Mouse (Mus musculus): ENCODE results near the gene Dlk2. TPM values are rescaled to one million over a fixed set of nuclear protein-coding genes. Genes with fewer than 3 reads are reported as not detected.
A peak's percentile ranks its signal among the peaks of the same experiment; 100 is the strongest.

Gene Dlk2
- total and polyA plus RNA-seq, 3 experiments = 0.23 to 0.74 (median 0.39) TPM

- no peaks in the 10 kb centered on the region for H3K36me3 ChIP-seq (ENCODE audit: control insufficient read depth, insufficient read depth, low read length)
- intact Hi-C loops (cut with DNase I) = loop anchor here (5.0 kb wide), 1 partner anchor 565 kb away; the partner anchor contains the start of gene 1600014C23Rik
- H3K79me2 ChIP-seq (replicated peaks; ENCODE audit: control insufficient read depth, insufficient read depth, low read length) = no peaks in the 10 kb centered on the region
- 17% methylated on average over 6 of the region's 6 CpGs for WGBS
- H3K9ac ChIP-seq (ENCODE audit: low read depth, low read length) = no peak overlapping the region
- no peak for DNase-seq
- no peak overlapping the region for H3K27ac ChIP-seq
- H3K27me3 ChIP-seq (ENCODE audit: control insufficient read depth, insufficient read depth, low read length) = peaks cover 2% of the 10 kb centered on the region
- peak overlapping the region; percentile 50 for H3K4me3 ChIP-seq
- H3K4me1 ChIP-seq (ENCODE audit: control insufficient read depth, insufficient read depth, low read length) = no peaks in the 10 kb centered on the region; the same call in 1 of the 2 replicates
- no peak for TF ChIP-seq EP300 (IDR thresholded peaks at IDR 0.05; ENCODE audit: insufficient read depth, low read depth, low read length)
- no peak for TF ChIP-seq POLR2A (IDR thresholded peaks at IDR 0.05; ENCODE audit: insufficient read depth, low read depth, low read length)
- no peak for TF ChIP-seq CTCF (IDR thresholded peaks at IDR 0.05)
Measured at GRCm38 (mm10) chr17:46297028-46297363, 225 bp upstream of the Dlk2 start.

- peak overlapping the region; percentile 7; the same call in 1 of the 2 replicates for H3K27ac ChIP-seq
- 1% methylated on average over 48 of the region's 48 CpGs for WGBS
Measured at GRCm38 (mm10) chr17:46298220-46298913, 1.1 kb downstream of the Dlk2 start.

DNA sequence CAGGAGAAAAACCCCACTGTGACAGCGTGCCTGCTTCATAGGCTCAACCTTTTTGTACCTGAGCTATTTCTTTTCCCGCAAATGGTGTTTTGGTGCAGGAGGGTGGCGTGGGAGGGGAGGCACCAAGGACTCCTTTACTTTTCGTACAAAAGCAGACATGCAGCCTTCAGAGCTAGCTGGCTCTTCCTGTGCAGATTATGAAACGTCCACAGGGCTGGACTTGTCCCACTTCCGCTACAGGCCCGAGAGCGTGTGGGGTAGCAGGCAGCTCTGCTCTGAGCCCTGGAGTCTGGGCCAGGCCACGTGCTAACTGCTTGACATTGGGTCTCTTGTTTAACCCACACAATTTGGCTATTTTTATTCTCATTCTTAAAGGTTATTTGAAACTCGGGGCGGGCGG is 4.7 kb downstream of the Dlk2 start:
- WGBS = 57% methylated on average over 12 of the region's 12 CpGs
- peaks cover 2% of the 10 kb centered on the region; the same call in 1 of the 2 replicates for H3K27me3 ChIP-seq (ENCODE audit: control insufficient read depth, insufficient read depth, low read length)
- H3K9ac ChIP-seq (ENCODE audit: low read depth, low read length) = no peak overlapping the region
- intact Hi-C loops (cut with DNase I) = no loop called here
- H3K36me3 ChIP-seq (ENCODE audit: control insufficient read depth, insufficient read depth, low read length) = no peaks in the 10 kb centered on the region
- TF ChIP-seq CTCF (IDR thresholded peaks at IDR 0.05) (no peak), EP300 (IDR thresholded peaks at IDR 0.05; ENCODE audit: insufficient read depth, low read depth, low read length) (no peak), POLR2A (IDR thresholded peaks at IDR 0.05; ENCODE audit: insufficient read depth, low read depth, low read length) (no peak)
- H3K4me3 ChIP-seq = no peak overlapping the region
- H3K79me2 ChIP-seq (replicated peaks; ENCODE audit: control insufficient read depth, insufficient read depth, low read length) = no peaks in the 10 kb centered on the region
- no peak for DNase-seq
- no peak overlapping the region for H3K27ac ChIP-seq
- H3K4me1 ChIP-seq (ENCODE audit: control insufficient read depth, insufficient read depth, low read length) = no peaks in the 10 kb centered on the region; the same call in 1 of the 2 replicates

More at GRCm38 (mm10) chr17:46298220-46298913, 1.1 kb downstream of the Dlk2 start:
- Histone ChIP-seq H3K27me3 (ENCODE audit: control insufficient read depth, insufficient read depth, low read length) (peaks cover 2% of the 10 kb centered on the region), H3K36me3 (ENCODE audit: control insufficient read depth, insufficient read depth, low read length) (no peaks in the 10 kb centered on the region), H3K79me2 (replicated peaks; ENCODE audit: control insufficient read depth, insufficient read depth, low read length) (no peaks in the 10 kb centered on the region), H3K4me3 (peak overlapping the region; percentile 50), H3K4me1 (ENCODE audit: control insufficient read depth, insufficient read depth, low read length) (no peaks in the 10 kb centered on the region; the same call in 1 of the 2 replicates), H3K9ac (ENCODE audit: low read depth, low read length) (peak overlapping the region; percentile 21)
- peak; percentile 84 to 90 for DNase-seq
- peak; percentile 98; the same call in 1 of the 2 replicates for TF ChIP-seq CTCF (IDR thresholded peaks at IDR 0.05)
- TF ChIP-seq EP300 (IDR thresholded peaks at IDR 0.05; ENCODE audit: insufficient read depth, low read depth, low read length) = 0 out of 2 replicates have a peak, but pooled peaks have one; percentile 57
- no peak for TF ChIP-seq POLR2A (IDR thresholded peaks at IDR 0.05; ENCODE audit: insufficient read depth, low read depth, low read length)
- intact Hi-C loops (cut with DNase I) = loop anchor here (1.0 to 5.0 kb wide), 2 partner anchors 32 to 566 kb away; partner anchors contain the start of gene 1600014C23Rik

- 95% methylated on average over 9 of the region's 9 CpGs for whole genome bisulfite sequencing
- H3K9ac ChIP-seq (ENCODE audit: low read depth, low read length) = no peak overlapping the region
- no peak for DNase-seq
- TF ChIP-seq CTCF (IDR thresholded peaks at IDR 0.05) = no peak
- no peak for TF ChIP-seq POLR2A (IDR thresholded peaks at IDR 0.05; ENCODE audit: insufficient read depth, low read depth, low read length)
- no peak for TF ChIP-seq EP300 (IDR thresholded peaks at IDR 0.05; ENCODE audit: insufficient read depth, low read depth, low read length)
- intact Hi-C loops (cut with DNase I) = no loop called here
- no peaks in the 10 kb centered on the region for H3K27me3 ChIP-seq (ENCODE audit: control insufficient read depth, insufficient read depth, low read length)
- H3K4me3 ChIP-seq = no peak overlapping the region
- H3K79me2 ChIP-seq (replicated peaks; ENCODE audit: control insufficient read depth, insufficient read depth, low read length) = no peaks in the 10 kb centered on the region
- no peak overlapping the region for H3K27ac ChIP-seq
- no peaks in the 10 kb centered on the region for H3K36me3 ChIP-seq (ENCODE audit: control insufficient read depth, insufficient read depth, low read length)
- H3K4me1 ChIP-seq (ENCODE audit: control insufficient read depth, insufficient read depth, low read length) = no peaks in the 10 kb centered on the region
Measured at GRCm38 (mm10) chr17:46304184-46304583, 7.0 kb downstream of the Dlk2 start.

- Histone ChIP-seq H3K79me2 (replicated peaks; ENCODE audit: control insufficient read depth, insufficient read depth, low read length) (no peaks in the 10 kb centered on the region), H3K27me3 (ENCODE audit: control insufficient read depth, insufficient read depth, low read length) (no peaks in the 10 kb centered on the region), H3K9ac (ENCODE audit: low read depth, low read length) (no peak overlapping the region), H3K36me3 (ENCODE audit: control insufficient read depth, insufficient read depth, low read length) (no peaks in the 10 kb centered on the region), H3K4me3 (no peak overlapping the region), H3K27ac (no peak overlapping the region), H3K4me1 (ENCODE audit: control insufficient read depth, insufficient read depth, low read length) (no peaks in the 10 kb centered on the region)
- DNase-seq = no peak
- WGBS = 91% methylated on average over 15 of the region's 15 CpGs
- TF ChIP-seq POLR2A (IDR thresholded peaks at IDR 0.05; ENCODE audit: insufficient read depth, low read depth, low read length) = no peak
- TF ChIP-seq EP300 (IDR thresholded peaks at IDR 0.05; ENCODE audit: insufficient read depth, low read depth, low read length) = no peak
- intact Hi-C loops (cut with DNase I) = no loop called here
Measured at GRCm38 (mm10) chr17:46306956-46307355, 9.7 kb downstream of the Dlk2 start.

GRCm38 (mm10) chr17:46309835-46310234 is 12.6 kb downstream of the Dlk2 start:
- TF ChIP-seq EP300 (IDR thresholded peaks at IDR 0.05; ENCODE audit: insufficient read depth, low read depth, low read length) (no peak), POLR2A (IDR thresholded peaks at IDR 0.05; ENCODE audit: insufficient read depth, low read depth, low read length) (no peak), CTCF (IDR thresholded peaks at IDR 0.05) (no peak)
- intact Hi-C loops (cut with DNase I) = no loop called here
- no peaks in the 10 kb centered on the region for H3K36me3 ChIP-seq (ENCODE audit: control insufficient read depth, insufficient read depth, low read length)
- no peaks in the 10 kb centered on the region for H3K79me2 ChIP-seq (replicated peaks; ENCODE audit: control insufficient read depth, insufficient read depth, low read length)
- H3K4me3 ChIP-seq = no peak overlapping the region
- no peak for DNase-seq
- no peak overlapping the region for H3K9ac ChIP-seq (ENCODE audit: low read depth, low read length)
- H3K27ac ChIP-seq = no peak overlapping the region
- 65% methylated on average over 12 of the region's 12 CpGs for WGBS
- H3K4me1 ChIP-seq (ENCODE audit: control insufficient read depth, insufficient read depth, low read length) = no peaks in the 10 kb centered on the region
- H3K27me3 ChIP-seq (ENCODE audit: control insufficient read depth, insufficient read depth, low read length) = no peaks in the 10 kb centered on the region

All from heart, adult 2 months (tissue).